9 mouse cellular contexts compared by ENCODE assay signal in the genomic region with DNA sequence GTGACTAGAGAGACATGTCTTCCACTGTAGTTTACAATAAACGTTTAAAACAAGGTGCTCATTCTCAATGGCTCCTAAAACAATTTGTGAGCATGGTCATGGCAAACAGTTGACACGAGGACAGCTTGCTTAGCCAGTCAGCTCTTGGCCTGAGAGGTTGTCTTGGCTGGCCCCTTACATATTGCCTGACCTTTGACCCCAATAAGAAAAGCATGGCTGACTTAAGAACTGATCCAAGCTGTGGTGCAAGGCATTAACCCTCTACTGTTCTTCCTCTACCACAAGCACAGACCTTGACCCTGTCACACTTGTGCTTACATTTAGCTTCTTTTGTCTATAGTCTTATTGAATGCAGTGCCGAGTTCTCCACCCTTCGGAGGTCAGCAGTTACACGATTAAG. TPM values are rescaled to one million over a fixed set of nuclear protein-coding genes. Genes with fewer than 3 reads are reported as not detected.
DNase-seq lines count a peak whose midpoint lies in the region; ATAC-seq and TF ChIP-seq lines count a peak whose summit lies in the region.
"Had no signal": no experiment of that assay in that cellular context is flagged by ENCODE, and none has a peak within 500 bp of the region (broad histone marks: within the 10 kb centered on the region; RNA-seq: fewer than 3 reads in every experiment).

No protein-coding gene starts in this region.

- TF ChIP-seq CTCF in heart, adult 2 months (IDR thresholded peaks at IDR 0.05): no peak

- WGBS in heart, adult 2 months: 80% methylated on average over 5 of the region's 5 CpGs
- 60% methylated on average over 5 of the region's 5 CpGs for WGBS in limb, embryonic 14.5 days

- intact Hi-C loops in heart, adult 2 months (cut with DNase I): no loop called here

- no peak for TF ChIP-seq POLR2A in heart, adult 2 months (IDR thresholded peaks at IDR 0.05; ENCODE audit: insufficient read depth, low read depth, low read length)
- TF ChIP-seq POLR2A in limb, embryonic 14.5 days (IDR thresholded peaks at IDR 0.05; ENCODE audit: borderline replicate concordance, extremely low read depth, insufficient read depth, insufficient read length): no peak

- TF ChIP-seq EP300 in heart, adult 2 months (IDR thresholded peaks at IDR 0.05; ENCODE audit: insufficient read depth, low read depth, low read length): no peak

- peaks cover 16% of the 10 kb centered on the region for H3K4me1 ChIP-seq in heart, adult 2 months (ENCODE audit: control insufficient read depth, insufficient read depth, low read length)
- H3K4me1 ChIP-seq in limb, embryonic 14.5 days (ENCODE audit: control insufficient read depth, insufficient read depth, low read length): peaks cover 35% of the 10 kb centered on the region

- no peak overlapping the region for H3K4me3 ChIP-seq in heart, adult 2 months
- H3K4me3 ChIP-seq in limb, embryonic 14.5 days (replicated peaks; ENCODE audit: low read length): no peak overlapping the region
- H3K4me3 ChIP-seq: myocyte had no signal

- no peak for ATAC-seq in limb, embryonic 14.5 days (ENCODE audit: low FRiP score, low read depth)

- H3K9me3 ChIP-seq in limb, embryonic 14.5 days (ENCODE audit: control insufficient read depth, low read length): no peaks in the 10 kb centered on the region

- DNase-seq in heart, adult 11 months: peak; percentile 79
- no peak for DNase-seq in heart, adult 2 months
- DNase-seq in lung, postnatal 36 days: peak; percentile 38
- no peak for DNase-seq in lung, postnatal 25 days (ENCODE audit: low spot score)
- DNase-seq in limb, embryonic 14.5 days (ENCODE audit: low spot score): no peak
- DNase-seq in spleen, postnatal 4 days (ENCODE audit: low spot score in 2 of 2): no peak
- no peak for DNase-seq in adrenal gland, adult 18-20 months (ENCODE audit: low spot score in 2 of 2)
- DNase-seq in B cell, adult 2 months: no peak

- H3K27me3 ChIP-seq in heart, adult 2 months (ENCODE audit: control insufficient read depth, insufficient read depth, low read length): no peaks in the 10 kb centered on the region
- no peaks in the 10 kb centered on the region for H3K27me3 ChIP-seq in limb, embryonic 14.5 days (ENCODE audit: control insufficient read depth, insufficient read depth, low read length)

- peaks cover 6% of the 10 kb centered on the region; the same call in 1 of the 2 replicates for H3K36me3 ChIP-seq in heart, adult 2 months (ENCODE audit: control insufficient read depth, insufficient read depth, low read length)
- no peaks in the 10 kb centered on the region for H3K36me3 ChIP-seq in limb, embryonic 14.5 days (ENCODE audit: control insufficient read depth, insufficient read depth, low read length)

- H3K27ac ChIP-seq in heart, adult 2 months: no peak overlapping the region
- H3K27ac ChIP-seq in limb, embryonic 14.5 days (replicated peaks; ENCODE audit: low read depth, low read length): peak overlapping the region; percentile 67; the same call in 1 of the 2 replicates

- H3K9ac ChIP-seq in heart, adult 2 months (ENCODE audit: low read depth, low read length): no peak overlapping the region
- no peak overlapping the region for H3K9ac ChIP-seq in limb, embryonic 14.5 days (ENCODE audit: low read depth, low read length, severe bottlenecking)

- H3K4me2 ChIP-seq in limb, embryonic 14.5 days (replicated peaks; ENCODE audit: low read depth, low read length, severe bottlenecking): no peak overlapping the region

- no peaks in the 10 kb centered on the region for H3K79me2 ChIP-seq in heart, adult 2 months (replicated peaks; ENCODE audit: control insufficient read depth, insufficient read depth, low read length)

RNA-seq across cellular contexts. Expression of gene Traf3ip2, which starts 48.0 kb away (rescaled TPM):
- total RNA-seq in heart, adult 2 months (2021): 1 to 10 TPM; 5.0 to 6.5 TPM
- 7.1 and 7.8 TPM in 2 replicates for polyA plus RNA-seq in heart, adult 2 months (2012; rRNA removed)
- polyA plus RNA-seq in limb, embryonic 14.5 days (2012; rRNA removed): 7.5 and 9.0 TPM in 2 replicates
- 13.3 and 13.7 TPM in 2 replicates for polyA plus RNA-seq in limb, embryonic 14.5 days (2014; fragmentation: Nextera tagmentation; extraction: Ambion mirVana)
- 10 to 100 TPM; 10.6 to 15.0 TPM for total RNA-seq in adrenal gland, adult 18-20 months (2021)

Comparison
In these comparisons a context has a peak if more than half of its experiments do, and no peak if none do; other contexts are left out.
1. DNase-seq: peak in heart, adult 11 months (single experiment) and lung, postnatal 36 days (single experiment); none in heart, adult 2 months (0 of 2), lung, postnatal 25 days (single experiment), limb, embryonic 14.5 days (single experiment), spleen, postnatal 4 days (0 of 2), adrenal gland, adult 18-20 months (0 of 2) and B cell, adult 2 months (0 of 2).